Mouse (Mus musculus): ENCODE data around the gene Exoc4. TPM values are rescaled to one million over a fixed set of nuclear protein-coding genes. Genes with fewer than 3 reads are reported as not detected.

Gene Exoc4
- polyA plus RNA-seq, 1 experiment from 2014 or later: 9.5 TPM

GRCm38 (mm10) chr6:33905099-33905498, 656.2 kb downstream of the Exoc4 start:
- H3K4me1 ChIP-seq (replicated peaks; ENCODE audit: control insufficient read depth, insufficient read depth): no peaks in the 10 kb centered on the region
- ATAC-seq (ENCODE audit: low FRiP score, low TSS enrichment) (no peak), DNase-seq (ENCODE audit: low spot score) (no peak)
- H3K4me3 ChIP-seq (ENCODE audit: low read depth, low read length): no peak overlapping the region
- no peaks in the 10 kb centered on the region for H3K27me3 ChIP-seq (ENCODE audit: control insufficient read depth, insufficient read depth, low read length)
- 60% methylated on average over 1 of the region's 1 CpGs for WGBS
- no peak overlapping the region for H3K9ac ChIP-seq (ENCODE audit: low read length)
- H3K36me3 ChIP-seq (ENCODE audit: control insufficient read depth, insufficient read depth, low read length): no peaks in the 10 kb centered on the region
- TF ChIP-seq CTCF (IDR thresholded peaks at IDR 0.05; ENCODE audit: low read depth) (no peak), EP300 (optimal IDR thresholded peaks at IDR 0.05) (no peak)
- H3K4me2 ChIP-seq (replicated peaks; ENCODE audit: low read depth): no peak overlapping the region
- no peak overlapping the region for H3K27ac ChIP-seq (replicated peaks)
- no peaks in the 10 kb centered on the region for H3K9me3 ChIP-seq (ENCODE audit: control insufficient read depth, low read length)

GRCm38 (mm10) chr6:33910671-33911070, 661.8 kb downstream of the Exoc4 start:
- H3K27ac ChIP-seq (replicated peaks): no peak overlapping the region
- WGBS: 78% methylated on average over 3 of the region's 3 CpGs
- no peaks in the 10 kb centered on the region for H3K9me3 ChIP-seq (ENCODE audit: control insufficient read depth, low read length)
- no peaks in the 10 kb centered on the region for H3K36me3 ChIP-seq (ENCODE audit: control insufficient read depth, insufficient read depth, low read length)
- H3K4me3 ChIP-seq (ENCODE audit: low read depth, low read length): no peak overlapping the region
- no peaks in the 10 kb centered on the region for H3K27me3 ChIP-seq (ENCODE audit: control insufficient read depth, insufficient read depth, low read length)
- no peak overlapping the region for H3K4me2 ChIP-seq (replicated peaks; ENCODE audit: low read depth)
- ATAC-seq (ENCODE audit: low FRiP score, low TSS enrichment) (no peak), DNase-seq (ENCODE audit: low spot score) (no peak)
- H3K4me1 ChIP-seq (replicated peaks; ENCODE audit: control insufficient read depth, insufficient read depth): no peaks in the 10 kb centered on the region
- TF ChIP-seq EP300 (optimal IDR thresholded peaks at IDR 0.05) (no peak), CTCF (IDR thresholded peaks at IDR 0.05; ENCODE audit: low read depth) (no peak)
- no peak overlapping the region for H3K9ac ChIP-seq (ENCODE audit: low read length)

DNA sequence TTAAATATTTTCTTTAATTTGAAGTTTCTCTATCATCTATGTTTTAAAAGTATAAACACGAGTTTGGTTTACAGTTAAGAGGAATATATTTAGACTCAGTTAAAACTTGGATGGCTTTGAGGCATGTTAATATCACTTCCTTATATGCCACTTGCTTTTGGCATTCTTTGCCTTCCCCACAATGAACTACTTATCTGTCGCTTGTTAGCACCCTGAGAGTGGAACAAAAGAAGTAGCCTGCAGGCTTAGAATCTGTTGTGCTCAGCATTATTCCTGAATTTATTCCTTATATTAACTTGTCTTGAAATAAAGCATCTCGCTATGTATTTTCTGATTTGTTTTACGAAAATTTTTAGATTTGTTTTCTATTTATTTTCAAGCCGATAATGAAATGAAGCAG, 664.2 kb downstream of the Exoc4 start:
- no peak for DNase-seq (ENCODE audit: low spot score)
- no peak for ATAC-seq (ENCODE audit: low FRiP score, low TSS enrichment)
- Histone ChIP-seq H3K4me3 (ENCODE audit: low read depth, low read length) (no peak overlapping the region), H3K27ac (replicated peaks) (no peak overlapping the region), H3K27me3 (ENCODE audit: control insufficient read depth, insufficient read depth, low read length) (no peaks in the 10 kb centered on the region), H3K4me2 (replicated peaks; ENCODE audit: low read depth) (no peak overlapping the region), H3K4me1 (replicated peaks; ENCODE audit: control insufficient read depth, insufficient read depth) (no peaks in the 10 kb centered on the region), H3K36me3 (ENCODE audit: control insufficient read depth, insufficient read depth, low read length) (no peaks in the 10 kb centered on the region), H3K9ac (ENCODE audit: low read length) (no peak overlapping the region), H3K9me3 (ENCODE audit: control insufficient read depth, low read length) (no peaks in the 10 kb centered on the region)
- 83% methylated on average over 5 of the region's 5 CpGs for WGBS
- no peak for TF ChIP-seq CTCF (IDR thresholded peaks at IDR 0.05; ENCODE audit: low read depth)
- TF ChIP-seq EP300 (optimal IDR thresholded peaks at IDR 0.05): no peak

DNA sequence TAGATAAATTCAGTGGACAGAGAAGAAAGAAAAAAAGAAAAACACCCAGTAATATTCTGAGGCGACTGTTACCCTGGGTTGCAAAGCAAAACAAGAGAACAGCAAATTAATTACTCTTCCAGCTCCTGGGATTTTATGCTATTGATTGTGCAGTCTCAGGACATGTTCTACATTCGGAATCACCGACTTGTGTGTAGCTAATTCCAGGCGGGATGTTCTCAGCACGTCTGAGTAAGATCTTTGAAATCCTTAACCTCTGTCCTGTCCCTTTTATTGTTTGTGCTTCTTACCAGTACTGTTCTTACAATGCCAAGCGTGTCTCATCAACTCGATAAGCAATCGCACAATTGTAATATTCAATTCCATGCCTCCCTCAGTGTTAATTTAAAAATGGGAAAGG, 664.6 kb downstream of the Exoc4 start:
- no peak for DNase-seq (ENCODE audit: low spot score)
- WGBS: 81% methylated on average over 8 of the region's 8 CpGs

GRCm38 (mm10) chr6:33913964-33914363, 665.1 kb downstream of the Exoc4 start:
- Histone ChIP-seq H3K9me3 (ENCODE audit: control insufficient read depth, low read length) (no peaks in the 10 kb centered on the region), H3K27ac (replicated peaks) (no peak overlapping the region), H3K27me3 (ENCODE audit: control insufficient read depth, insufficient read depth, low read length) (no peaks in the 10 kb centered on the region), H3K9ac (ENCODE audit: low read length) (no peak overlapping the region), H3K4me3 (ENCODE audit: low read depth, low read length) (no peak overlapping the region), H3K4me2 (replicated peaks; ENCODE audit: low read depth) (no peak overlapping the region), H3K4me1 (replicated peaks; ENCODE audit: control insufficient read depth, insufficient read depth) (no peaks in the 10 kb centered on the region), H3K36me3 (ENCODE audit: control insufficient read depth, insufficient read depth, low read length) (no peaks in the 10 kb centered on the region)
- no peak for ATAC-seq (ENCODE audit: low FRiP score, low TSS enrichment)
- TF ChIP-seq CTCF (IDR thresholded peaks at IDR 0.05; ENCODE audit: low read depth) (no peak), EP300 (optimal IDR thresholded peaks at IDR 0.05) (no peak)
- no peak for DNase-seq (ENCODE audit: low spot score)
- WGBS: 95% methylated on average over 4 of the region's 4 CpGs

More for the DNA sequence above, 664.6 kb downstream of the Exoc4 start:
- Histone ChIP-seq H3K9ac (ENCODE audit: low read length) (no peak overlapping the region), H3K27ac (replicated peaks) (no peak overlapping the region), H3K9me3 (ENCODE audit: control insufficient read depth, low read length) (no peaks in the 10 kb centered on the region), H3K27me3 (ENCODE audit: control insufficient read depth, insufficient read depth, low read length) (no peaks in the 10 kb centered on the region), H3K36me3 (ENCODE audit: control insufficient read depth, insufficient read depth, low read length) (no peaks in the 10 kb centered on the region), H3K4me3 (ENCODE audit: low read depth, low read length) (no peak overlapping the region), H3K4me2 (replicated peaks; ENCODE audit: low read depth) (no peak overlapping the region), H3K4me1 (replicated peaks; ENCODE audit: control insufficient read depth, insufficient read depth) (no peaks in the 10 kb centered on the region)
- TF ChIP-seq EP300 (optimal IDR thresholded peaks at IDR 0.05) (no peak), CTCF (IDR thresholded peaks at IDR 0.05; ENCODE audit: low read depth) (no peak)
- no peak for ATAC-seq (ENCODE audit: low FRiP score, low TSS enrichment)

DNA sequence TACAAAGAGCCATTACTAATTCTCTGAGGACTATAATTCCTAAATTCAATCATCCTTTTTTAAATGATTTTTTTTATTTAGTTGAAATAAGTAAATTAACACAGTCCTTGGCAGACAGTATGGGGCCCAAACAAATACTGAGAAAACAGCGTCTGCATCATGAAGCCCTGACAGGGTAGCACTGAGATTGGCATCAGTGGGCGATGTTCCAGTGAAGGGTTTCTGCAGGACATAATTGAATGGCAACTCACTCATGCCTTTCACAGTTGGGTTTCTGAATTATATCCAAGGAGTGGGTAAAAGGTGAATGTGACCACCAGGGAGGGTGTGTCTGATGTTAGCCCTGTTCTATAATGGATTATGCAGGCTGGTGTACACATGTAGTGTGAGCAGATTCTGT, 674.7 kb downstream of the Exoc4 start:
- Histone ChIP-seq H3K4me3 (ENCODE audit: low read depth, low read length) (no peak overlapping the region), H3K27me3 (ENCODE audit: control insufficient read depth, insufficient read depth, low read length) (no peaks in the 10 kb centered on the region), H3K27ac (replicated peaks) (no peak overlapping the region), H3K36me3 (ENCODE audit: control insufficient read depth, insufficient read depth, low read length) (no peaks in the 10 kb centered on the region), H3K4me2 (replicated peaks; ENCODE audit: low read depth) (no peak overlapping the region), H3K4me1 (replicated peaks; ENCODE audit: control insufficient read depth, insufficient read depth) (no peaks in the 10 kb centered on the region), H3K9me3 (ENCODE audit: control insufficient read depth, low read length) (no peaks in the 10 kb centered on the region), H3K9ac (ENCODE audit: low read length) (no peak overlapping the region)
- TF ChIP-seq CTCF (IDR thresholded peaks at IDR 0.05; ENCODE audit: low read depth): no peak
- no peak for DNase-seq (ENCODE audit: low spot score)
- 92% methylated on average over 2 of the region's 2 CpGs for WGBS
- ATAC-seq (ENCODE audit: low FRiP score, low TSS enrichment): no peak
